In the genomic region with DNA sequence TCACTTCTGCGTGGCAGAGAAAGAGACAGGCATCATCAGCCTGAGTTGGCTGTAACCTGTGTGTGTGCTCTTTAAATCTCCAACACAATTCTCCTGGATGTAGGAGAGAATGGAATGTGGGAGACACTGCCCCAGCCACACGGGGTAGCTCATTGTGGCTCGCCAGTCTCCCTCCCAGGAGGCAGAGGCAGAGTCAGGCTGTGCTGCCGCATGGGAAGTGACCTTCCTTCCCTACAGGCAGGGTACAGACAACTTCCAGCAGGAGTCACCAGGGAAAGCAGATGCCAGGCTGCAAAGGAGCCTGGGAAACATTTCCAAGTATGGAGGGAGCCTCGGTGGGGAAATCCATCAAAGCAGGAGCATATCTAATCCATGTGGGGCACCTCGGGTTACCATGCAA, we compare ENCODE assay signal across 22 mouse cellular contexts.
DNase-seq lines count a peak whose midpoint lies in the region; ATAC-seq lines count a peak whose summit lies in the region.
"Had no signal": no experiment of that assay in that cellular context is flagged by ENCODE, and none has a peak within 500 bp of the region (broad histone marks: within the 10 kb centered on the region; RNA-seq: fewer than 3 reads in every experiment).

No protein-coding gene starts in this region.

- H3K27me3 ChIP-seq in heart, embryonic 14.5 days (ENCODE audit: control insufficient read depth, insufficient read depth, low read length) = no peaks in the 10 kb centered on the region
- H3K27me3 ChIP-seq: forebrain, embryonic 12.5 days had no signal

- intact Hi-C loops in heart, postnatal 36 days (cut with DNase I) = no loop called here
- intact Hi-C loops in heart, postnatal 10 days (cut with DNase I) = no loop called here
- intact Hi-C loops in heart, postnatal 25 days (cut with DNase I) = no loop called here

- peak; percentile 92 for DNase-seq in heart, adult 11 months
- DNase-seq in heart, adult 8-10 months (ENCODE audit: low spot score) = no peak
- no peak for DNase-seq in heart, postnatal 36 days
- peak; percentile 30 to 38 for DNase-seq in heart, postnatal 10 days
- DNase-seq in heart, postnatal 25 days (ENCODE audit: low spot score) = no peak
- DNase-seq: adrenal gland, adult 2 months; adrenal gland, postnatal 10 days; adrenal gland, postnatal 25 days; cerebellum, adult 11 months; cerebellum, adult 18-20 months; cerebellum, adult 8-10 months; cerebellum, adult 9-11 months; cerebellum, postnatal 14 days; cerebellum, postnatal 36 days; embryo, embryonic 11 days had no signal

- 34% methylated on average over 6 of the region's 6 CpGs for WGBS in heart, embryonic 14.5 days

- no peaks in the 10 kb centered on the region for H3K9me3 ChIP-seq in heart, embryonic 14.5 days (ENCODE audit: control insufficient read depth, low read length)
- H3K9me3 ChIP-seq: embryonic facial prominence, embryonic 15.5 days; forebrain, embryonic 10.5 days; forebrain, embryonic 12.5 days had no signal

- peaks cover 18 to 24% of the 10 kb centered on the region in 2 experiments for H3K4me1 ChIP-seq in heart, embryonic 14.5 days (ENCODE audit: control insufficient read depth in 2 of 2, insufficient read depth in 2 of 2, low read length in 2 of 2)
- H3K4me1 ChIP-seq: embryonic facial prominence, embryonic 15.5 days; forebrain, embryonic 12.5 days had no signal

- peak overlapping the region in 1 of 2 experiments; percentile 23; a peak in 1 of 4 replicates for H3K27ac ChIP-seq in heart, embryonic 14.5 days (replicated peaks in 1 of 2; ENCODE audit: control insufficient read depth in 1 of 2, insufficient read depth in 1 of 2, low read depth in 2 of 2, low read length in 2 of 2)
- H3K27ac ChIP-seq: embryonic facial prominence, embryonic 13.5 days; embryonic facial prominence, embryonic 15.5 days; forebrain, embryonic 10.5 days; forebrain, embryonic 12.5 days had no signal

- no peaks in the 10 kb centered on the region for H3K36me3 ChIP-seq in heart, embryonic 14.5 days (ENCODE audit: control insufficient read depth, insufficient read depth, low read length)
- H3K36me3 ChIP-seq: embryonic facial prominence, embryonic 13.5 days; embryonic facial prominence, embryonic 15.5 days; forebrain, embryonic 10.5 days; forebrain, embryonic 12.5 days had no signal

- H3K4me2 ChIP-seq in heart, embryonic 14.5 days (ENCODE audit: low read length) = no peak overlapping the region
- H3K4me2 ChIP-seq: embryonic facial prominence, embryonic 13.5 days; embryonic facial prominence, embryonic 15.5 days; forebrain, embryonic 12.5 days had no signal

- H3K4me3 ChIP-seq in heart, embryonic 14.5 days (ENCODE audit: control insufficient read depth in 1 of 2, insufficient read depth in 1 of 2, low read depth in 1 of 2, low read length in 2 of 2) = no peak overlapping the region
- H3K4me3 ChIP-seq: embryonic facial prominence, embryonic 13.5 days; embryonic facial prominence, embryonic 15.5 days; erythroblast, embryonic 14.5 days; forebrain, embryonic 10.5 days; forebrain, embryonic 12.5 days had no signal

- no peak for ATAC-seq in heart, embryonic 14.5 days (ENCODE audit: insufficient number of reproducible peaks, insufficient read depth, low FRiP score, low read depth)
- ATAC-seq: forebrain, embryonic 14.5 days had no signal

- peak overlapping the region; percentile 30; the same call in 1 of the 2 replicates for H3K9ac ChIP-seq in heart, embryonic 14.5 days (ENCODE audit: low read length)
- H3K9ac ChIP-seq: embryonic facial prominence, embryonic 13.5 days; embryonic facial prominence, embryonic 15.5 days; forebrain, embryonic 12.5 days had no signal

Comparison
In these comparisons a context has a peak if more than half of its experiments do, and no peak if none do; other contexts are left out.
1. DNase-seq: peak in heart, adult 11 months (single experiment) and heart, postnatal 10 days (2 of 2); none in heart, adult 8-10 months (single experiment), heart, postnatal 36 days (0 of 2) and heart, postnatal 25 days (single experiment).